Mouse (Mus musculus): ENCODE data around the gene Gyg.
A peak's percentile ranks its signal among the peaks of the same experiment; 100 is the strongest.

The Gyg gene

DNA sequence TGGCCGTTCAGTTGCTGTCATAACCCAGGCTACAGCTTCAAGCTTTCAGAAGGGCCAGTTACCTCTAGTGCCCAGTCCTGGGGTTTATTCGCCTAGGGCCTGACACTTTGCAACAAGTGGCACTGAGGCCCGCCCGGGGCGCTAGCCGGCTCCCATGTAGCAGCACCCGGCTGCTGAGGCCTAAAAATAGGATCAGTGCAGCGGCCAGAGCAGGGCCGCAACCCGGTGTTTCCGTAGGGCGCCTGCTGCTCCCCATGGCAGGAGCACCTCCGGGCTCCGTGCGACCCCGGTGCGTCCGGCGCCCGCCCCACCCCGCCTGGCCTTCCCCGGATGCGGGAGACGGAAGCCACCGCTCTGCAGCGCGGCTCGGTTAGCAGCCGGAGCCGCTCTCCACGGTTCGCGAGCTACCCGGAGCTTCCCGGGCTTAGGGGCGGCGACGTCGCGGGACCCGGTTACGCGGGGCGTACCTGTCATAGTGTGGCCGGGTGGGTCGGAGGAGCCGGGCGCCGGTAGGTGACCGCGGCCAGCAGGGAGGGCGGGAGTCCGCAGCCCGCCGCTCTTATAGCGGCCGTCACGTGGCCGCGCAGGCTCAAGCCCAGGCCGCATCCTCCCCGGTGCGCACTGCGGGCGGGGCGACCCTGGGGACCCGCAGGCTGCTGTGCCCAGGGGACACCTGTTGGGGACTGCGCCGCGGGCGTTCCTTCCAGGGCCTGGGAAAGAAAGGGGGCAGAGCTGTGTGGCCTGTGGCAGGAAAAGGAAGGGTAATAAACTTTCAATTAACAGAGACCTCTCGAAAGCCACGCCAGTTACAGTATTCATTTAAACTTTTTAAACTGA is at the start of gene Gyg:
Gyg (minus strand) TSS at position 787 of the 837 bp plus-strand sequence.
- DNase-seq (ENCODE audit: low spot score in 2 of 2): peak; percentile 47 to 60

DNA sequence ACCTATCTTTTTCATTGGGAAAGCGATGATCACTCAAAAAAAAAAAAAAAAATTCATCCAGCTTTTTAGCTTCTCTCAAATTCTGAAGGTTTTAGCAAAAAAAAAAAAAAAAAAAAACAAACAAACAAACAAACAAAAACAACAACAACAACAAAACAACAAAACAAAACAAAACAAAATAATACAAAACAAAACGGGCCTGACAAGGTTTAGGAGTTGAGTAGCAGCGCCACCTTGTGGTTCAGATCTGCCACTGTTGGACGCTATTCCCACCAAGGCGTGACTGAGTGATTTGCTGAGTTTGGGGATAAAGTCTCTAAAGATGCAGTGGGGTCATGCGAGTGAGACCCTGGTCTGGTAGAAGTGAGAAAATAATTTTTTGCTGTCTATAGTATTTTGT is 43.8 kb upstream of the Gyg start:
- DNase-seq (ENCODE audit: low spot score in 2 of 2): peak; percentile 30 to 52

DNA sequence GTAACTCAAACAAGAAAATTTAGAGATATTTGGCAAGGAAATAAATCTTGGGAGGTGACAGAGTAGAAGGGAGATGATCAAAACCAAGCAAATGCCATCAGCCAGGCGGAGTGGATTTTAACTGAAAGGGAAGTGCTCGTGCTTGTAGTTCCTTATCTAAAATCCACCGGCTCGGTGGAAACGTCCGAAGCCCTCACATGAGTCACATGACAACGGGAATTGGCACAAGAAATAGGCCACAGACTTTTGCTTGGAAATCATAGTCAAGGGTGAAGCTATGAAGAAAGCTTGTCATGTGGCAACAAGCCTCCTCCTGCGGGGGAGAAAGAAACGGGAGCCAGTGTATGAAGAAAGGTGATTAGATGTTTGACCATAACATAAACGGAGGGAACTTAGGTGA is 42.8 kb upstream of the Gyg start:
- no peak for DNase-seq (ENCODE audit: low spot score in 2 of 2)

DNA sequence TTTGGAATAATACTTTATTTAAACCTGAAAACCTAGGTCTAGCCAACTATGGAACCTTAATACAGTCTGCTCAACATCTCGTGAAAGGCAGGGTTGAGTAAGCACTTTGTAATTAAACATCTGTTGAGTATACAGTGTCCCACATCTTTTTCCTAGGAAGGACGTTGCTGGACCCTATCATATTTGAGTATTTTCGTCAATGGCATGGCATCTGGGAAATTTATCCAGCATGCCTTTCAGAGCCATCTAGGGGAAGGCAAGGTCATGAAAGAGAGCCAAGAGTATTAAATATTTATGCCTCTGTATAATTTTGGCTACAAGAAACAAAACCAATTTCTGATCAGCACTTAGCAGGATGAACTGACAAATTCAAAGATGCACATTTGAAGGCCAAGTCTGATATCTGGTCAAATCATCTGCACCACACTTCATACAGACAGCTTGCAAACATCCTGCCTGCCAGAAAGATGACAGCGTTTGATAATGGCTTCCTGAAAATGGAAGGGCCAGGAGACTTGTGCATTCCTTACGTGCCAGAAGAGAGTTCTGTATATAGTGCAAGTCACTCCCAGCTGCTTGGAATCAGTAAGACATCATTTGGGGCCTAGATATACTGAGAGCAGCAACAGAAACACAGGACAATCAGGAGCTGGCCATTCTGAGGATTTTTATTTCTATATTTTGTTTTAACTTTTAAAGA is 34.0 kb upstream of the Gyg start:
- no peak for DNase-seq (ENCODE audit: low spot score in 2 of 2)

DNA sequence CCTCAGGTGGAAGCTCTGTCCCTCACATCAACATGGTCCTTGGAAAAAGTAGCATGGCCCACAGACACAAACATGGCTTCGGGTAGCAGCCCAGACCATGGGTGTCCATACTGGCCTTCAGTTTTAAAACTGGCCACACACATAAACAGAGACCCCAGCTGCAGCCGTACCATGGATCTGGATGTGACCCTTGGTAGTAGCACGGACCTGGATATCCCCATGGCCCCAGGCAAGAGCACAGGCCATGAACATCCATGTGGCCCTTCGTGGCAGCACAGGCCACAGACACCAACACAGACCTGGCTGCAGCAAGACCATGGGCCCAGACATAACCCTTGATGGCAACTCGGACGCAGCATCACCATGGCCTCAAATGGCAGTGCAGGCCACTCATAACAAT is 17.3 kb upstream of the Gyg start:
- DNase-seq (ENCODE audit: low spot score in 2 of 2): no peak

DNA sequence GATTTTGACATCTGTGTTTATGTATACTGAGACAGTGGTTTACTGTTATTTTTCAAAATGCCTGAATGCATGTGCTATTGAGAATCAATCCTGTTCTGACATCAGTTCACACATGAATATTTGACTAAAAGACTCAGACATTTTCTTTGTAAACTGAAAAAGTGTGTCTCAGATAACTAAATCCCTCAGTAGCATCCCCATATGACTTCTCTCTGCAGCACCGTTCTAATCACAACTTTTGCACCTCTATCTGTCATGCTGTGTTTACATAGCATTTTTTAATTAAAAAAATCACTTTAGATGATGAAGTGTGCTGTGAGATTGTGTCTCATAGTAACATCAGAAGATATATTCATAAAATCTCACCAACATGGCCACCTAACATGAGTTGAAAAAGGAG is 12.4 kb upstream of the Gyg start:
- no peak for DNase-seq (ENCODE audit: low spot score in 2 of 2)

DNA sequence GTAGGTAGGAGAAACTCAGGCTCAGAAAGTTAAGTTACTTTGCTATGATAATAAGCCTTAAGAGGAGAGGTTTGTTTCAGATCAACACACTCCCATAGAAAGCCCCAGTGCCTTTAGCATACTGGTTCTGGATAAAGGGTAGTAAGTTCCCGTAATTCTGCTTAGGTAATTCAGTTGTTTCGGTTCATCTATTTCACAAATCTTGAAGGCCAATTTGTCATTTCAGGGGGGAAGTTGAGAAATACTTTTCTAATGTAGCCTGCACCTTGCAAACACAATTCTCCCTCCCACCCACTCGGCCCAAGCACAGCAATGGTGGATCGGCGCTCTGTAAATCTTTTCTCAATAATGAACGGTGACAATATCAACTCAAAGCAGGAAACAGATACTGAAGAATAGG is 359 bp upstream of the Gyg start:
- no peak for DNase-seq (ENCODE audit: low spot score in 2 of 2)

DNA sequence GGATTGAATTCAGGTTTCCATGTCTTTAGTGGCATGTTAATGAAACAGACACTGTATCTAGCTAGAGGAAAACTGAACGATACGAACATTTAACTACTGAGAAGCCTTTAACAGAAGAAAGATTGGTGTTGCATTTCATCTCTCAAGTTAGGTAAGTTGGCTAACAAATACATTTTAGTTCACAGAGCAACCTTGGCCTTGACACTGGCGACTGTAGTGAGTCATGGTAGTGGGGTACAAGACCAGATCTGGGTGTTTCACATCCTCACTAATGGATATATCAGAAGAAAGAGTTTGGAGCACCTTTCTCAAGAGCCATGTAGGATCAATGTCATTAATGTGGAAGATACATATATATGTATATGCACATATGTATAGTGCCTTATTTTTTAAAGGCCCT is 3.5 kb downstream of the Gyg start:
- no peak for DNase-seq (ENCODE audit: low spot score in 2 of 2)

DNA sequence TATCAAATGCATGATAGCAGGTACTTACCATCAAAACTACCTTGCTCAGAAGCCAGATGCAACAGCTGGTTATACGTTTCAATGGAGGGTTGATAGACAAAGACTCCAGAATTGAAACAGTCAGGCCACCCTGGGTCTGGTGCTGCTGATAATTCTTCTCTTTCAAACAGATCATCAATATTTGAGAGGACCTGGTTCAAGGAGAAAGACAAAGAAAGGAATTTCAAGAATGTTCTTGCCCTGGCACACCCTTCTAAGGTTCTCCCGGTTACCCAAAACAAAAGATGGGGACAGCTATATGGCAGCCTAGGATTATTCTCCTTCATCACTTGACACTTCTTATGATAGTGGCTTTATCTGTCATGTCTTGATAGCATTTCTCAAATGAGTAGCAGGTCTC is 4.6 kb downstream of the Gyg start:
- no peak for DNase-seq (ENCODE audit: low spot score in 2 of 2)

DNA sequence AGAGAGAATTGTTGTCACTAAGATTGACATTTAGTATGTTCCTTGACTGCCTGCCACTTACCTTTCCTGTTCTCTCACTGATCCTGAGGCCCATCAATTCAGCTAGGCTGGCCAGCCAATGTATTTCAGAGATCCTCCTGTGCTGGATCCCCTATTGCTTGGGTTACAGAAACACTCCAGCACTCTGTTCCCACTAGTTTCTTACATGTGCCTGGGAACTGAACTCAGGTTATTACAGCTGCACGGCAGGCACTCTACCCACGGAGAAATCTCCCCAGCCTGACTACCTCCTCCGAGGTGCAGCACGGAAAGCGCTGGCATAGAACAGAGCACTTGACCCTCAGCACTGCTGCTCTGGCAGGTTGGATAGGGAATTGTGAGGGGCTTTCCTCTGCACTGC is 7.5 kb downstream of the Gyg start:
- no peak for DNase-seq (ENCODE audit: low spot score in 2 of 2)

DNA sequence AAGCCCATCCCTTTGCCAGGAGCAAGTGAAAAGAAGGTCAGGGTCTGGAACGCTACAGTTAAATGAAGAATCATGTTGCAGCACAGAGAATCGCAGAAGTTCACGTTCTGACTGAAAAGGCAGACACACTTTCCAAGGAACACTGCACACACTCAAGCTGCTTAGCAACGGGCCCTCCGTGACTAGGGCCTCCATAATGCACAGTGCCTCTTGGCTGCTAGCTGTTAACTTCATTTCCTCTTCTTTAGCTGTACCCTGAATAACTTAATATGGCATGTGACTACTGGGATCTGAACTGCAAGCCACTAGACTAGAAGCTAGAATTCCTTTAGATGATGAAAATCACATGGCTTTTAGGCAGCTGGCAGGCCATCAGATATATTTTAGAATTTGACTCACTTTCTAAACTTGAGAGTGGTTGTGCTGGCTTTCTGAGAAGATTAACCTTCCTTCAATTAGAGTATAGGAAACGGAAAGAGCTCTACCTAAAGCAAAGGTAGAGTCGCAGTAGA is 8.2 kb downstream of the Gyg start:
- DNase-seq (ENCODE audit: low spot score in 2 of 2): no peak

DNA sequence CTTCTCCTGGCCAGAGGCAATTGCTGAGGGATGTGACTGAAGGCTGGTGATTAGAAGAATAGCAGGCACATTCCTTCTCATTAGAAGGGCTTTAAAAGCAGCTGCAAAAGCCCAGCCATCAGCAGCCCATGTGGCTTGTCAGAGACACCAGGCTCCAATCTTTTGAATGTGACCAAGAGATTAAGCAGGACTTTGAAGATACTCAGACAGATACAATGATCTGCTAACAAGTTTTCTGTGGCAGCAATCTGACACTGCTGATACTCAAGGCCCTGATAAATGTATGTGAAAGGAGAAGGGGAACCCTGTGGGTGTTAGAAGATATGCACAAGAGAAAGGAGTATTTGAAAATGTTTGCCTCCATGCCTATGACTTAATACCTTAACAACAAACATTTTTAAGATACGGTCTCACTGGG is 9.4 kb downstream of the Gyg start:
- no peak for DNase-seq (ENCODE audit: low spot score in 2 of 2)

DNA sequence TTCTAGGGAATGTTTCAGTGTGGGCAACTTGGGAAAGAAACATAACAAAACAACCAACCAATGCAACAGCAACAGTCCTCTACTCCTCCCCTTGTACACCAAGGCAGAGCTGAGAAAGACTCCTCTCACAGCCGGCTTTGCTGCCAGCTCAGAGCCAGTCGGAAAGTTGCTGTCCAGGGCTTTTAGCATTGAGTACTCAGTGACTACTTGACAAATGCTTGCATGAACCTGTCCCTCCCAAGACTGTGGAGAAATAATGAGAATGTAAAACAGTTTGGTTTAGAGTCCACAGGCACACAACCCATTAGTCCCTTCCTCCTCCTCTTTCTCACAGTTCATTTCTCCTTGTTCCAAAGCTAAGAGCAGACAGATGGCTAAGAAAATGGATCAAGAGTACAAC is 10.7 kb downstream of the Gyg start:
- no peak for DNase-seq (ENCODE audit: low spot score in 2 of 2)

DNA sequence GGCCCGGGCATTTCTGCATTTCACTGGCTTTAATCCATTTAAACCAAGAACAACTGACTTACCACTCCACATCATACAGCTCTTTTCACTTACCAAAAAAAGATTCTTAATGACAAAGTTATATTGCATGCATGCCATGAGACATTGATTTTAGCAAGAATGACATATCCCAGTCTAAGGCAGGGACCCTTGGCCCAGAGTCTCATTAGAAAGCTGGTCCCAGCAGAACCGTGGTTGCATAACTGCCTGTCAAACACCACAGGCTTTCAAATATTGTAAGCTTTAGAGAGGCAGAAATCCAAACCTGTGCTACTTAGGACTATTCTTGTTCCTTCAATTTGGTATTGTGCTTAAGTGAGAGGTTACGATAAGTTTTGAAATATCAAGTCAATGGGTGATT is 11.4 kb downstream of the Gyg start:
- DNase-seq (ENCODE audit: low spot score in 2 of 2): no peak

DNA sequence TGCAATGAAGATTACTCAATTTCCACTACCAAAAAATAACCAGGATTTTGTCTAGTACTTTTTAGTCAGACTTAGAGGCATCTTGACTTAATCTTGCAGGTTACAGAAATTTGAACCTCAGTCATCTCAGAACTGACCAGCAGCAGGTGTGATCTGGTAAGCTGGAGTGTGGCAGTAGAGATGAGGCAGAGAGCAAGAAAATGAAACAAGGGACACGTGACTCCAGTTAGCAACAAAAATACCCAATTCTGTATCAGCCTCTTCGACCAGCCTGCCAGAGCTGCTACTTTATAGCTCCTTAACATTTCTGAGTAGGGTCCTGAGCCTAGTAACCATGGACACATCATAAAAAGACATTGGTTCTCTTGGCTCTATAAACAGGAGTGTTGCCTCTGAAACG is 12.5 kb downstream of the Gyg start:
- DNase-seq (ENCODE audit: low spot score in 2 of 2): no peak

DNA sequence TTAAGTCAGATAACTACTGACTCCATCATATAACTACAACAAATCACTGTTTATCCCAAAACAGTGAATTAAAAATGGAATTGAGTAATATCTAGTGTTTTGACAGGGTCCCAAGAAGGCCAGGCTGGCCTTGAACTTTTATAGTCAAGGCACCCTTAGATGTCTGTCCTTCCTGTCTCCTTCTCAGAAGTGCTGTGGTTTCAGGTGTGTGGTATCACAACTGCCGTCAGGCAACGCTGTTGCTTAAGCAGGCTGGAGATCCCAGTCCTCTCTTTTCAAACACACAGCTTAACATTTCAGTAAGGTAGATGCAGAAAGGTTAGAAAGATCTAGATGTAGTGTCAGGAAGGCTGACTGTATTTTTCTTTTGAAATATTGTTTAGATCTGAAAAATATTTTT is 13.0 kb downstream of the Gyg start:
- DNase-seq (ENCODE audit: low spot score in 2 of 2): no peak

DNA sequence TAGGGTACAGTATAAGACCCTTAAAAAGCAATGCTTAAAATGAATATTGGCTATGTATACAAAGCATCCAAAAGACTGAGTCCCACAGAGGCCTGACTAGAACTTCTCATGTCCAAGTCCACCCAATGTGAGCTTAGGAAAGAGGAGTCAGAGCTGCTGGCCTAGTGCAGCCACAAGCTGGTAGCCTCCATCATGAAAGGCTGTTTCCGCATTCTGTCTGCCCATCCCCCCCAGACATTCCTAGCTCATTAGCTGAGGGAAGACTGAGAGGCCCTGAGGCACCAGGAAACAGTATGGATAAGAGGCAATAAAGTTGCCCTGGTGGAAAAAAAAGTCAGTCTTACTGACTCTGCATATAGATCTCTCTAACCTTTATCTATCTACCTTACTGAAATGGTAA is 13.4 kb downstream of the Gyg start:
- no peak for DNase-seq (ENCODE audit: low spot score in 2 of 2)

DNA sequence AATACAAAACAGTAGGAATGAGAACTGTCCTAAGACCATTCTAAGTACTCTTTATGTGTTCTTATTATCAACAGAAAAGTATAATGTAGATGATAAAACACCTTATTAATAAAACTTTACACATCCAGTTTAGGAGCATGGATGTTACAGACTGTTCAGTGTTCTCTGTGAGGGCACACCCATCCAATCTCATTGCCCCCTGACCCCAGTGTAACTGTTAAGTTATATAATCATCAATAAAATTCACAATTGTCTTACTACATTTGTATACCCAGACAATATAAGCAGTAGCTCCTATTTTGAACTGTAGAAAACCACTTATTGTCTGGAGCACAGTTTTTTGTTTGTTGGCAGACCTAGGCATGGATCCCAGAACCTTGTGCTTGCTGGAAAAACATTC is 13.9 kb downstream of the Gyg start:
- DNase-seq (ENCODE audit: low spot score in 2 of 2): no peak

DNA sequence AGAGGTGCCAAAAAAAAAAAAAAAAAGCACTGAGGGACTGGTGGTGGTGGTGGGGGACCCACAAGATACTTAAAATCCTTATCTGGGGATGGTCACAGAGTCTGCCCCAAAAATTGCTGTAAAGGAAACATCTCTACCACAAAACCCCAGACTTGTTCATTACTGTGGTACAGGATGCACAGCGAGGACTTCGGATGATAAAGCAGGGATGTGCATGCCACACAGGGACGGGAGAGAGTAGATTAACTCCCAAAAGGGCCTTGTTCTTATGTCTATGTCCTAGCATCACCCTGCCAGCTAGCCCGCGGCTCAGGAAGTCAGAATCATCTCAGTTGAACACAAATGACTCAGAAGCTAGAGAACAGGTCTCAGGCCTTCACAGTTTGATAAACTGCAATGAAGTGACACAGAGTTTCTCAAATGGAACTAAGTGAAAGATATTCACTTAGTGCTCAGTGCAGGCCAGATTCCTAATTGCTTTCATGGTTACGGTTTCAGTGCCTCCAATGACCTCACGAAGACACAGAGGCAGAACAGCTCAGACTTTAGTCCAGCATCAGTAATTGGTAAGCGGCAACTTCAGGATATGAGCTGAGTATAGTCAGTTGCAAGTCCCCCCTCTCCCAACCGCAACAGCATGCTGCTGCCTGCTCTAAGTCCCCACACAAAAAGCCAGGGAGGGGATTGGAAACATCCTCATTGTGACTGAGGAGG is 18.1 kb downstream of the Gyg start:
- DNase-seq (ENCODE audit: low spot score in 2 of 2): no peak

DNA sequence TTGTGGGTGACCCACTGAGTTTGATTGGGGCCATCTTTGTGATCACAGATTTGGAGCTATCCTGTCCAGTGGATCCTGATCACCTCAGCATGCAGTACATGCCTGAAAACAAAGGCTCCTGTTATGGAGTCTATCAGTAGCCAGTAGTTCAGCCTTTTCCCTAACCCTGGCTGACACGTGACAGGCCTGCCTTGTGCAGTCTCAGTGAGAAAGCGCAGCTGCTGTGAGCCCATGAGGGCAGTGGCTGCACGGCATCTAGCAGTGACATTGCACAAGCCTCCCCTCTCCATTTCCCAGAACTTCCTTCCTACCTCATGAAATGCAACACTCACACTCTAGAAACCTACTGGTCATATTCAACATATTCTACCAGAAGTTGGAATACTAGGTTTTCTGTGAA is 20.6 kb downstream of the Gyg start:
- no peak for DNase-seq (ENCODE audit: low spot score in 2 of 2)

DNA sequence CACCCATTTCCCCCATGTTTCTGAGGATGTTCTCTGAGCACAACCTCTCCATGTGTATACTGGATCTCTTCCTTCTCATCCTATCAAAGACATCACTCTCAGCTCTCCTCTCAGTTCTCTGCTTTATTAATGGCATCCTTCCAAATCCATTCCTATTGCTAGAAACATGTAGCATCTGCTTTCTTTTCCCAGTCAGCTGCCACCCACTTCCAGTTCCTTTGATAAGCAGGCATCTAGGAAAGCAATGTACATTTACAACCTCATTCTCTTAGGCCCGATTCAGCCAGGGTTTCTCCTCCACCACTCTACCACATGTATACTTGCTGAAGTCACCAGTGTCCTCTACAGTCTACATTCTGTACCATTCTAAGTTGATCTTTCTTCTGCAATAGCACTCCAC is 21.4 kb downstream of the Gyg start:
- peak in 1 of 2 experiments; percentile 16 for DNase-seq (ENCODE audit: low spot score in 2 of 2)

DNA sequence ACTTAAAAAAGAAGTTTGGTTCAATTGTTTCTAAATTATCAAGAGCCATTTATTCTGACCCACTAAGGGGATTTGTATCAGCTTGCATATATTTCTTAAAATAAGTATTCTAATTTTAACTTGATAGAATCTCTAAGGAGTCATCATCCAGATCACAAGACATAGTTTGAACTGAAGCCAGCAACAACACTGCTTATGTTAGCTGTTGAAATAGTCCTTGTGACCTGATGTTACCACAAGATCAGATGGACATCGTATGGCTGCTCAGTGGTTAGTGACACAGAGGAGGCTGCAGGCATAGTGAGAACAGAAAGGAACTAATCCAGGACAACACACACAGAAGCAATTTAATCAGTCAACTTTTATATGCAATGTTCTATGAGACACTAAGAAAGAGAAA is 22.4 kb downstream of the Gyg start:
- no peak for DNase-seq (ENCODE audit: low spot score in 2 of 2)

DNA sequence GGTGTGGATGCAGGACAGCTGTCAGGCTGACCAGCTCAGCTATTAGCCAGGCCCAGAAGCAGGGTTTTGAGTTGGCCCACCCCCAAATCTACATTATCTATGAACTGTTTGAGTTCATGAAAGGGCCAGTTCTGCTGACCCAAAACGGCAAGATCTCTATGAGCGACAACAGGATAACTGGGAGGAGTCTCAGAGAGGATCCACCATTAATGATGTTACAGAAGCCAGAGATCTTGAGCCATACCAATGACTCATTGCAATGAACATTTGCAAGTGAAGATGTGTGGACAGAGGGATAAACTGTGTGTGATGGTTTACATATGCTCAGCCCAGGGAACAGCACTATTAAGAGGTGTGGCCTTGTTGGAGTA is 23.8 kb downstream of the Gyg start:
- DNase-seq (ENCODE audit: low spot score in 2 of 2): no peak

All from frontal cortex, postnatal 36 days (tissue).